In the genomic region with DNA sequence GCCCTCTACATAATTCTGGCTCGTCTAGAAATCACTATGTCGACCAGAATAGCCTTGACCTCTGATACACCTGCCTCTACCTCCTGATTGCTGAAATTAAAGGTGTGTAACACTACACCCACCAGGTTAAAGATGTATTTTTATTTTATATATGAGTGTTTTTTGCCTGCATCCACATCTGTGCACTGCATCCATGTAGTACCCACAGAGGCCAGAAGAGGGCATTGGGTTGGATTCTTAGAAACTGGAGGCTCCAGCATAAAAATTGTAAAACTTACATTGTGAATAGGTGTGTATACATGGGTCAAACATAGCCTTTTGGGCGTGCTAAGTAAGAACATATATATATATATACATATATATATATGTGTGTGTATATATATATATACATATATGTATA, we compare ENCODE assay signal across 8 mouse cellular contexts.
DNase-seq lines count a peak whose midpoint lies in the region.

No protein-coding gene starts in this region.

- peak; percentile 30 to 66 for DNase-seq in cerebellum, postnatal 14 days
- DNase-seq in cerebellum, adult 11-12 months: no peak
- peak; percentile 34 for DNase-seq in kidney, postnatal 14 days
- DNase-seq in kidney, adult 11 months: no peak
- peak; percentile 53 for DNase-seq in thymus, postnatal 4 days
- no peak for DNase-seq in thymus, postnatal 36 days
- no peak for DNase-seq in frontal cortex, postnatal 14 days (ENCODE audit: low spot score in 2 of 2)
- no peak for DNase-seq in yolk sac, embryonic 10.5 days (ENCODE audit: low spot score)

Comparison
In these comparisons a context has a peak if more than half of its experiments do, and no peak if none do; other contexts are left out.
1. DNase-seq: peak in cerebellum, postnatal 14 days (2 of 2), kidney, postnatal 14 days (single experiment) and thymus, postnatal 4 days (single experiment); none in cerebellum, adult 11-12 months (single experiment), kidney, adult 11 months (single experiment), thymus, postnatal 36 days (0 of 2), frontal cortex, postnatal 14 days (0 of 2) and yolk sac, embryonic 10.5 days (single experiment).